Mouse (Mus musculus) inflammation-experienced regulatory T-cells (primary cell): ENCODE results near the gene Rufy1. TPM values are rescaled to one million over a fixed set of nuclear protein-coding genes. Genes with fewer than 3 reads are reported as not detected.

ENCODE experiments used
- polyA plus RNA-seq, 2 experiments: library from polyadenylated mRNA; unstranded; fragments of 100-300 nt; shearing (Covaris generic); gene quantifications; one replicate each; pipeline ENCODE4 v1.2.1; 2017

Gene Rufy1
- polyA plus RNA-seq, result 10 to 100 TPM; 33.3 to 36.2 TPM

DNA sequence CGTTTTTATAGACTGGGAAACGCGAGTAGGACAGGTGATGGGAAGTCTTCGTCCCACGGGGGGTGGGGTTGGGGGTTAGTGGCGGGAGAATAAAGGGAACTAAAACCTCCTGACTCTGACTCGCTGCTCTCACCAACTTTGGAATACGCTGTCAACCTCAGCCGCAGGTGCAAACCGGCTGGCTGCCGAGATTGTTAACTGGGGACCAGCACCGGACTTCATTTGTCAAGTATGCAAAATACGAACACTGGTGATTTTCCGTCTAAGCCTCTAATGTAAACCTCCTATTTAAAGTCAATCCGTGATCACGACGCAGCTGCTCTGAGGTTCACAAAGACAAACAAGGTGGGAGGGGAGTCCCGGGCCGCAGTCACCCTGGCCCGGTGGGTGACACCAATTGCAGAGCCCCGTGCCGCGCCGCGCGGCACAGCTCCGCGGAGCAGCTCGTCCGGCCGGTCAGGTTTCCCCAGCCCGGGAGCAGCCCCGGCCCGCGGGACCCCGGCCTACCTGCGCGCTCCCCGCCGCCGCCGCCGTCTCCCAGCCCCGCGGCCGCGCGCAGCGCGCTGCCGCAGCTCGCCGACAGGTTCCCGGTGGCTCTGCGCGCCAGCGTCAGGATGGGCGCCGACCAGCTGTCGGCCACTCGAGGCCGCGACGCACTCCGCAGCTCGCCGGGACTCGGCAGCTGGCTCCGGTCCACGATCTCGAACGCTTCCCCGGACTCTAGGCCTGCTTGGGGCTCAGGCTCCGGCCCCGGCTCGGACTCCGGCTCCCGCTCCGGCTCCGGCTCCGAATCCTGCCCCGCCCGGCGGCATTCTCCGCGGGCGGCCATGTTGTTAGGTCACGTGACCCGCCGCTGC lies at the start of gene Rufy1:
TSS of gene Rufy1 (minus strand) at position 849 of the 857 bp plus-strand sequence.

DNA sequence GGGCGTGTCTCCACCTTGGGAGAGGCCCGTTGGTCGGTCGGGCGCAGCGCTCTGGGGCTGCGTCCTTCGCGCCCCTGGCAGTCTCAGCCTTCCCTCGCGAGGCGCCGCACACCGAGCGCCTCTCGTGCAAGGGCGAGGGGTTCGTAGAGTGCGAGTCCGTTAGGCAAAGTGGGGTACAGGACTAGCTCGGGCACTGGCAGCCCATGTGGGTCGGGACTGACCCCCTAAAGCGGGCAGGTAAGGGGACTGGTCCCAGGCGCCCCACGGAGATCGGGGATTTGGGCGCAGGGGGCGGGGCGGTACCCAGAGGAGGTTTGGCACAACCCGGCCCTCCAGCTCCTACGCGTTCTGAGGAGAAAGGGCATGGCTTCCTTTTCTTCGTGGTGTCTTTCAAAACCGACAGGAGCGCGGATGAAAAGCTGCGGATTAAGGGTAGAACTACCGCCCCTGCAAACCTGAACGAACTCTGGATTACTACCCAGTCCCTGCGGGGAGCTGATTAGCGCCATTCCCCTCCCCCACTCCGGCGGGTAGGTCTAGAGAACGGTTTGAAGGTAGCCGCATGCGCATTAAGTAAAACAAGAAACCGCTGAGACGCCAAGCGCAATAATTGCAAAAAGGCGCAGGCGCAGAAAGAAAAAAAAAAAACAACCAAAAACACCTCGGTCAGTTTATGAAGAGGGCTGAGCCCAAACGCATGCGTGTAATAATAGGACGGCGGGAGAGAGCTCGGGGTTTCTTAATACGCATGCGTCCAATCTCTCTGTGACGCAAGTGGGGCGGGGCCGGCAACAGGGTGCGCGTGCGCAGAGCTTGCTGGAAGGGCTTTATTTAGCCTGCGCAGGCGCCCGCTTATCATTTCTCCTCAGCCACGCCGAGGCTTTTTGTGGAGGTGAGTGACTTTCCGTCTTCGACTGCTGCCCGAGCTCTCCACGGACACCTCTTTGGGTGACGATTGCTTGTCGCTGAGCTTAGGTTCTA lies 53.7 kb downstream of the Rufy1 start, which contains the start of gene Hnrnph1:
TSS of gene Hnrnph1 (plus strand) at position 80 of the 981 bp plus-strand sequence.

DNA sequence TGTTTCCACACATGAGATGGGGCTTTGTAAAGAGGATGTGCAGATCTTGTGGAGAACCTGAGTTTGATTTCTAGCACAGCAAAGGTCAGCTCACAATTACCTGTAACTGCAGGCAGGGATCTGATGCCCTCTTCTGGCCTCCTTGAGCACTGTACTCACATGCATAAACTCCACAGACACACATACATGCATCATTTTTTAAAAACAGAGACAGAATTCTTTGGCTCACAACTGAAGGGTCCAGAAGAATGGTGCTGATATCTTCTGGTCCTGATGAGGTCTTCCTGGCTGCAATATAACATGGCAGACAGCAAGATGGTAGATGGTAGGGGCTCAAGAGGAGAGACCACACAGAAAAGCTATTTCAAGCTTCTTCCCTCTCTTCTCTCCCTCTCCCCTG lies 76.8 kb downstream of the Rufy1 start, which contains the start of gene Cby3:
TSS of gene Cby3 (plus strand) at position 301 of the 400 bp plus-strand sequence.

Other genes starting within 250 kb of the Rufy1 start
- 100 to 1,000 TPM; 381 TPM for gene Sqstm1, start 220.3 kb downstream of the Rufy1 start, polyA plus RNA-seq
- 10 to 100 TPM; 18.8 to 23.6 TPM for gene Mgat4b, start 220.2 kb downstream of the Rufy1 start, polyA plus RNA-seq
- gene Ltc4s, start 192.5 kb downstream of the Rufy1 start, polyA plus RNA-seq, result 1 to 10 TPM in 1 of 2 experiments, under 1 TPM in 1; 0.64 to 3.0 TPM
- gene Maml1, start 138.8 kb downstream of the Rufy1 start, polyA plus RNA-seq, result 1 to 10 TPM; 3.3 to 3.8 TPM
- 100 to 1,000 TPM; 158 to 185 TPM for gene Canx, start 105.5 kb downstream of the Rufy1 start, polyA plus RNA-seq
- under 1 TPM; 0.46 to 0.55 TPM for gene Cby3, start 76.7 kb downstream of the Rufy1 start, polyA plus RNA-seq
- 100 to 1,000 TPM; 206 to 237 TPM for gene Hnrnph1, start 54.1 kb downstream of the Rufy1 start, polyA plus RNA-seq
- gene Adamts2, start 171.0 kb upstream of the Rufy1 start, polyA plus RNA-seq, result 1 to 10 TPM in 1 of 2 experiments, under 1 TPM in 1; 0.18 to 1.1 TPM